Mouse (Mus musculus) neural tube, embryonic 11.5 days (tissue): ENCODE results near the gene Srsf11. TPM values are rescaled to one million over a fixed set of nuclear protein-coding genes. Genes with fewer than 3 reads are reported as not detected.
A peak's percentile ranks its signal among the peaks of the same experiment; 100 is the strongest.

Experiments
- ATAC-seq: fragments of 200-750 bp; cut with Nextera tagmentation; 2 replicates; pipeline ENCODE4 v1.8.0; 2017; ENCODE audit warnings: moderate number of reproducible peaks, mild to moderate bottlenecking, moderate TSS enrichment, moderate library complexity; ENCODE audit not compliant: insufficient read depth, low FRiP score, low TSS enrichment
- DNase-seq: peaks from one replicate; pipeline ENCODE4 v3.0.0-alpha.2; 2015; ENCODE audit warnings: low spot score
- H3K27ac ChIP-seq: fragments of 300-500 bp; sonication (generic); 2 replicates; pipeline ENCODE4 v1.5.1; 2014; ENCODE audit warnings: low read depth, mild to moderate bottlenecking, low read length
- H3K27me3 ChIP-seq: fragments of 300-500 bp; sonication (generic); 2 replicates; pipeline ENCODE4 v1.6.1; 2014; ENCODE audit warnings: mild to moderate bottlenecking, low read length, mixed read lengths; ENCODE audit not compliant: control insufficient read depth, insufficient read depth
- H3K36me3 ChIP-seq: fragments of 300-500 bp; sonication (generic); 2 replicates; pipeline ENCODE4 v1.6.1; 2014; ENCODE audit warnings: mild to moderate bottlenecking, low read length, moderate library complexity, mixed read lengths; ENCODE audit not compliant: control insufficient read depth, insufficient read depth
- H3K4me1 ChIP-seq: fragments of 300-500 bp; sonication (generic); 2 replicates; pipeline ENCODE4 v1.6.1; 2014; ENCODE audit warnings: low read length, mixed read lengths; ENCODE audit not compliant: control insufficient read depth, insufficient read depth
- H3K4me2 ChIP-seq: fragments of 300-500 bp; sonication (generic); 2 replicates; pipeline ENCODE4 v1.6.1; 2014; ENCODE audit warnings: low read depth, mild to moderate bottlenecking, moderate library complexity
- H3K4me3 ChIP-seq: fragments of 300-500 bp; sonication (generic); 2 replicates; pipeline ENCODE4 v1.5.1; 2014; ENCODE audit warnings: low read depth, low read length
- H3K9ac ChIP-seq: fragments of 300-500 bp; sonication (generic); 2 replicates; pipeline ENCODE4 v1.6.1; 2014; ENCODE audit warnings: mild to moderate bottlenecking, low read length
- H3K9me3 ChIP-seq: fragments of 300-500 bp; sonication (generic); 2 replicates; pipeline ENCODE4 v1.6.1; 2016; ENCODE audit warnings: low read length; ENCODE audit not compliant: control insufficient read depth
- WGBS: fragments of 180-500 bp; shearing (Covaris S2); extraction: QIAGEN DNeasy Blood & Tissue Kit; methylation state at CpG from one replicate; pipeline ENCODE4 v1.1.7; 2014; 5-methylcytosine and 5-hydroxymethylcytosine counted together
- polyA plus RNA-seq: library from polyadenylated mRNA; unstranded; fragments of >200 nt; fragmentation: Nextera tagmentation; extraction: Ambion mirVana; gene quantifications from 2 replicates; pipeline ENCODE4 v1.2.1, GENCODE M21; 2014

Gene Srsf11
- polyA plus RNA-seq, 1 experiment from 2014 or later: 308 TPM

GRCm38 (mm10) chr3:158061811-158062523, 25.5 kb upstream of the Srsf11 start:
- H3K4me2 ChIP-seq: no peak overlapping the region
- no peaks in the 10 kb centered on the region for H3K4me1 ChIP-seq
- DNase-seq (no peak), ATAC-seq (no peak)
- H3K9me3 ChIP-seq: no peaks in the 10 kb centered on the region
- no peak overlapping the region for H3K4me3 ChIP-seq
- H3K27me3 ChIP-seq: no peaks in the 10 kb centered on the region
- H3K36me3 ChIP-seq: peaks cover 3% of the 10 kb centered on the region; the same call in 1 of the 2 replicates
- WGBS: 94% methylated on average over 5 of the region's 5 CpGs
- no peak overlapping the region for H3K27ac ChIP-seq
- no peak overlapping the region for H3K9ac ChIP-seq

DNA sequence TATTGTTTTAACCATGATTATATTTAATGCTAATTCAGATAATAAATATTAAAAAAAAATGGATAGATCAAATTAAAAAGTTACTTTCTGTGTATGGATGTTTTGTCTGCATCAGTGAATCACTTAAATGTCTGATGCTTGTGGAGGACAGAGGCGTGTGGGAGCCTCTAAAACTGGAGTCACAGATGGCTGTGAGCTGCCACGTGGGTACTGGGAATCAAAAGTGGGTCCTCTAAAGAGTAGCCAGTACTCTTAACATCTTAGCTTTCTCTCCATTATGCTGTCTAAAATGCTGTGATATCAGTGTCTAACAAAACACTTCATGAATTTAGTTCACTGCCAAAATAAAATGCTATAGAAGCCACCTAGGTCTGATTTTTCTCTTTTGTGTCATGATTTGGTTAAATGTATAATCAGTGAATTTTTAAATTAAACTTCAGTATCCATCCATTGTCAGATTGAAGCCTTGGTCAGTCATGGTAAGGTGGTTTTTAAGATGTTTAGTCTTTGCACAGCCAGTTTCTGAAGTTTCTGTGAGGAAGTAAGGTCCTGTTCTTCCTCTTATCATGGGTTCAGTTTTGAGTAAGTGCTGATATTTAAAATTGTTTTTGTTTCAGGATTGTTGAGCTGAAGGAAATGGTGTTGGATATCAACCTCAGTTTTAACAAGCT, 24.3 kb upstream of the Srsf11 start:
- Histone ChIP-seq H3K27ac (no peak overlapping the region), H3K36me3 (peaks cover 3% of the 10 kb centered on the region; the same call in 1 of the 2 replicates), H3K9ac (no peak overlapping the region), H3K4me1 (no peaks in the 10 kb centered on the region), H3K27me3 (no peaks in the 10 kb centered on the region), H3K4me3 (no peak overlapping the region), H3K4me2 (no peak overlapping the region), H3K9me3 (no peaks in the 10 kb centered on the region)
- no peak for DNase-seq
- no peak for ATAC-seq
- 83% methylated on average over 2 of the region's 2 CpGs for WGBS

DNA sequence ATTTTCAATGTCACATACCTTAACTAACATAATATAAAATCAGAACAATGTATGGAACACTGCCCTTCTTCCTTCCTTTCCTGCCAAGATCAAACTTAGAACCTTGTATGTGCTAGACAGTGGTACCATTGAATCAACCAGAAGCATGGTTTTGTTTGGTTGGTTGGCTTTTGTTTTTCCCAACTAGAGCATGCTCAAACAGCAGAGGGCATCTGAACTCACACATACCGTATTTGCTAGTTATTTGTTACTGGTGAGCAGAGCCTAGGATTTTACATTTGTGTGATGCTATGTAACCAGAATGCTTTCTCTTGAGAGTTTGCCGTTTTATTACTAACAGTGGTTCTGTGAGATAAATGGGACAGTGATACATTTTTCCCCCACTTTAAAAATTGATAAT, 13.1 kb upstream of the Srsf11 start:
- Histone ChIP-seq H3K4me1 (no peaks in the 10 kb centered on the region), H3K4me2 (no peak overlapping the region), H3K36me3 (no peaks in the 10 kb centered on the region), H3K9ac (no peak overlapping the region), H3K4me3 (no peak overlapping the region), H3K9me3 (no peaks in the 10 kb centered on the region), H3K27ac (no peak overlapping the region), H3K27me3 (no peaks in the 10 kb centered on the region)
- ATAC-seq (no peak), DNase-seq (no peak)
- WGBS: 84% methylated on average over 2 of the region's 2 CpGs

GRCm38 (mm10) chr3:158040755-158041154, 4.3 kb upstream of the Srsf11 start:
- WGBS: 94% methylated on average over 2 of the region's 2 CpGs
- Histone ChIP-seq H3K4me3 (no peak overlapping the region), H3K4me1 (0 out of 2 replicates have a peak, but pooled peaks cover 3% of the 10 kb centered on the region), H3K9me3 (no peaks in the 10 kb centered on the region), H3K9ac (no peak overlapping the region), H3K36me3 (no peaks in the 10 kb centered on the region), H3K27me3 (no peaks in the 10 kb centered on the region), H3K27ac (no peak overlapping the region), H3K4me2 (no peak overlapping the region)
- no peak for ATAC-seq
- DNase-seq: no peak

GRCm38 (mm10) chr3:158038106-158038505, 1.7 kb upstream of the Srsf11 start:
- Histone ChIP-seq H3K9me3 (no peaks in the 10 kb centered on the region), H3K4me2 (no peak overlapping the region), H3K27me3 (no peaks in the 10 kb centered on the region), H3K27ac (no peak overlapping the region), H3K36me3 (no peaks in the 10 kb centered on the region), H3K9ac (no peak overlapping the region), H3K4me3 (no peak overlapping the region), H3K4me1 (peaks cover 6% of the 10 kb centered on the region; the same call in 1 of the 2 replicates)
- ATAC-seq: no peak
- DNase-seq: no peak
- WGBS: 77% methylated on average over 3 of the region's 3 CpGs

DNA sequence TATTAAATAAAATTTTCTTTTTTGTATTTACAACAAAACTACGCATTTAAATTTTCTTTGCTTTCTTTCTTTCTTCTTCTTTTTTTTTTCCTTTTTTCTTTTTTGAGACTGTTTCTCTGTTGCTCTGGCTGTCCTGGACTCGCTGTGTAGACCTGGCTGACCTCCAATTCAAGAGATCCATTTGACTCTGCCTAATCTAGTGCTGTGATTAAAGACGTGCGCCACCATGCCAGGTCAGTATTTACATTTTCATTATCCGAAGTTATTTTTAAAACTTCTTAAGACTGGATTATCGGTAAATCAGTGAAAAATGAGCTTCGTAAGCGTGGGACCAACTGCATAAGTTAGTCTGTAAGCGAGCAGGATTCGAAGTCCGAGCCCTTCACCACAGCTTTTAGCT, 573 bp downstream of the Srsf11 start:
- Histone ChIP-seq H3K27ac (peak overlapping the region; percentile 40; the same call in 1 of the 2 replicates), H3K4me3 (peak overlapping the region; percentile 68)
- WGBS: 2% methylated on average over 11 of the region's 11 CpGs

DNA sequence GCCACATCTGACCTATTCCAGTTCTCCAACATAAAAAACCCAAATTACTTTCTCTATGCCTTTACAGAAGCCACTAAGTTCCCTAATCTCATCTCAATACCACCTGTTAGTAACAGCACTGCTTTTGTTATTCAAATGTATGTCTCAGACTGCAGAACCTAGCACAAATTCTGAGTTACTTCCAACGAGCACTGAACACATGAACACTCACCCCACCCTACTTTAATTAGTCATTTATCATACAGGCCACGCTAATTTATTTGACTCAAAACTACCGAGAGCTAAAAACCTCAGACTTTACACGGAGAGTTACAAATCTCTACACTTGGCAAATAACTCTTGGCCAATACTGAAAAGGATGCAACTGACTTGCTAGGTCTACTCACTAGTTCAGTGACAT, 4.3 kb downstream of the Srsf11 start:
- DNase-seq: no peak
- ATAC-seq: no peak
- no peaks in the 10 kb centered on the region for H3K27me3 ChIP-seq
- peaks cover 6% of the 10 kb centered on the region for H3K4me1 ChIP-seq
- H3K4me2 ChIP-seq: peak overlapping the region; percentile 50
- H3K9me3 ChIP-seq: no peaks in the 10 kb centered on the region
- peak overlapping the region; percentile 93; the same call in 1 of the 2 replicates for H3K27ac ChIP-seq
- H3K36me3 ChIP-seq: no peaks in the 10 kb centered on the region
- H3K9ac ChIP-seq: peak overlapping the region; percentile 87
- peak overlapping the region; percentile 68 for H3K4me3 ChIP-seq
- WGBS: 14% methylated on average over 4 of the region's 4 CpGs

More for the DNA sequence above, 573 bp downstream of the Srsf11 start:
- no peaks in the 10 kb centered on the region for H3K9me3 ChIP-seq
- H3K27me3 ChIP-seq: no peaks in the 10 kb centered on the region
- DNase-seq (no peak), ATAC-seq (no peak)
- peak overlapping the region; percentile 80 for H3K9ac ChIP-seq
- peak overlapping the region; percentile 62 for H3K4me2 ChIP-seq
- H3K36me3 ChIP-seq: no peaks in the 10 kb centered on the region
- H3K4me1 ChIP-seq: peaks cover 9% of the 10 kb centered on the region

GRCm38 (mm10) chr3:158031371-158031925, 5.0 kb downstream of the Srsf11 start:
- Histone ChIP-seq H3K27ac (peak overlapping the region; percentile 93), H3K4me1 (peaks cover 6% of the 10 kb centered on the region), H3K36me3 (no peaks in the 10 kb centered on the region), H3K9ac (peak overlapping the region; percentile 87), H3K4me2 (peak overlapping the region; percentile 50), H3K27me3 (no peaks in the 10 kb centered on the region), H3K9me3 (no peaks in the 10 kb centered on the region), H3K4me3 (peak overlapping the region; percentile 68)
- DNase-seq (peak; percentile 94), ATAC-seq (peak; percentile 87)
- WGBS: under 1% methylated on average over 60 of the region's 61 CpGs
